Mouse (Mus musculus): Measurements from ENCODE around the gene Ankmy2. TPM values are rescaled to one million over a fixed set of nuclear protein-coding genes. Genes with fewer than 3 reads are reported as not detected.
A peak's percentile ranks its signal among the peaks of the same experiment; 100 is the strongest.

The Ankmy2 gene
- polyA plus RNA-seq, 1 experiment from 2014 or later: 33.3 TPM

DNA sequence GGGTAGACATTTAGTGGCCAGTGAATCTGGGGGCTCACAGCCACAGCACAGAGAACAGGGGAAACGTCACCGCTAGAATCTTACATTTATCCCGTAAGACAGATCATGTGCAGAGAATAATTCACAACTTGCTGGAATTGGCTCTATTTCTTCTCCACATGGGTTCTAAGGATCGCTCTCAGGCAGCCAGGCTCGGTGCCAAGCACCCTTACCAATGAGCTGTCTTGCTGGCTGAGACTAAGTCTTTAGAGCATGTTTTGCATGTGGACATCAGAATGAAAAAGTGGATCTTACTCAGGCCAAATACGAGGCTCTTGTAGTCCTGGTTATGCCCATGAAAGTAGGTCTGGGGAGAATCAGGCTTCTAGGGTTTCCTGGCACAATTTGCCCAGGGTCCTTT, 16.5 kb upstream of the Ankmy2 start:
- ATAC-seq (ENCODE audit: insufficient number of reproducible peaks, insufficient read depth, low FRiP score, low read depth): no peak
- Histone ChIP-seq H3K36me3 (ENCODE audit: control insufficient read depth, insufficient read depth, low read length) (peaks cover 6% of the 10 kb centered on the region; the same call in 1 of the 2 replicates), H3K9me3 (ENCODE audit: control insufficient read depth, low read length) (no peaks in the 10 kb centered on the region), H3K27ac (replicated peaks in 1 of 2; ENCODE audit: control insufficient read depth in 1 of 2, insufficient read depth in 1 of 2, low read depth in 2 of 2, low read length in 2 of 2) (no peak overlapping the region), H3K4me3 (ENCODE audit: control insufficient read depth in 1 of 2, insufficient read depth in 1 of 2, low read depth in 1 of 2, low read length in 2 of 2) (no peak overlapping the region), H3K27me3 (ENCODE audit: control insufficient read depth, insufficient read depth, low read length) (no peaks in the 10 kb centered on the region), H3K4me2 (ENCODE audit: low read length) (no peak overlapping the region), H3K4me1 (ENCODE audit: control insufficient read depth in 2 of 2, insufficient read depth in 2 of 2, low read length in 2 of 2) (peaks cover 9 to 12% of the 10 kb centered on the region in 2 experiments), H3K9ac (ENCODE audit: low read length) (no peak overlapping the region)
- WGBS: 88% methylated on average over 6 of the region's 6 CpGs

DNA sequence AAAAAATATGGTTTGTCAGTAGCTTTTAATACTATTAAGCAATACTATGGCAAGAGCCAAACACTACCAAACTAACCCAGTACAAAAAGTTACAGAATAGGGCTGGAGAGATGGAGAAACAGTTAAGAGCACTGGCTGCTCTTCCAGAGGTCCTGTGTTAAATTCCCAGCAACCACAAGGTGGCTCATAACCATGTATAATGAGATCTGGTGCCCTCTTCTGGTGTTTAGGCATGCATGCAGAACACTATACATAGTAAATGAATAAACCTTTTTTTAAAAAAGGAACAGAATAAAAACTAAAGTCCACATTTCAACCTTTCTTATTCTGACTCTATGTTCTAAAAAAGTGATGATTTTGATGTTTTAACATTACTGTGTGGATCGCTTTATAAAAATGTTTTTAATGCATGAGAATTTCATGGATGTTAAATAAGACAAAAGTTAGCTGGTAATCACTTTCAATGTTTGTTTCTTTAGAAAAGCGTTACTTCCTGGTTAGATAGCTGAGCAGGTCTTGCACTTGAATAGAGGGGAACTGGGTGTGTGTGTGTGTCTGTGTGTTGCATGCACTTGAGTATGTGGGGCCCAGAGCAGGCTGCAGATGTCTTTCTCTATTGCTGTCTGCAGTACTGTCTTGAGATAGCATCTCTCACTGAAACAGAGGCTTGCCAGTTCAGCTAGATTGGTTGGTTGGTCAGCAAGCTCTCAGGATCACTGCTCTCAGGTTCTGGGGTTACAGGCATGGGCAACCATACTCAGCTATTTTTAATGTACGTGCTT, 10.5 kb upstream of the Ankmy2 start:
- peaks cover 4 to 37% of the 10 kb centered on the region in 2 experiments; a peak in 3 of 4 replicates for H3K4me1 ChIP-seq (ENCODE audit: control insufficient read depth in 2 of 2, insufficient read depth in 2 of 2, low read length in 2 of 2)
- no peak overlapping the region for H3K4me2 ChIP-seq (ENCODE audit: low read length)
- WGBS: 87% methylated on average over 3 of the region's 3 CpGs
- H3K9ac ChIP-seq (ENCODE audit: low read length): no peak overlapping the region
- H3K9me3 ChIP-seq (ENCODE audit: control insufficient read depth, low read length): peaks cover 2% of the 10 kb centered on the region; the same call in 1 of the 2 replicates
- H3K36me3 ChIP-seq (ENCODE audit: control insufficient read depth, insufficient read depth, low read length): 0 out of 2 replicates have a peak, but pooled peaks cover 4% of the 10 kb centered on the region
- no peak overlapping the region for H3K27ac ChIP-seq (replicated peaks in 1 of 2; ENCODE audit: control insufficient read depth in 1 of 2, insufficient read depth in 1 of 2, low read depth in 2 of 2, low read length in 2 of 2)
- no peaks in the 10 kb centered on the region for H3K27me3 ChIP-seq (ENCODE audit: control insufficient read depth, insufficient read depth, low read length)
- ATAC-seq (ENCODE audit: insufficient number of reproducible peaks, insufficient read depth, low FRiP score, low read depth): no peak
- no peak overlapping the region for H3K4me3 ChIP-seq (ENCODE audit: control insufficient read depth in 1 of 2, insufficient read depth in 1 of 2, low read depth in 1 of 2, low read length in 2 of 2)

DNA sequence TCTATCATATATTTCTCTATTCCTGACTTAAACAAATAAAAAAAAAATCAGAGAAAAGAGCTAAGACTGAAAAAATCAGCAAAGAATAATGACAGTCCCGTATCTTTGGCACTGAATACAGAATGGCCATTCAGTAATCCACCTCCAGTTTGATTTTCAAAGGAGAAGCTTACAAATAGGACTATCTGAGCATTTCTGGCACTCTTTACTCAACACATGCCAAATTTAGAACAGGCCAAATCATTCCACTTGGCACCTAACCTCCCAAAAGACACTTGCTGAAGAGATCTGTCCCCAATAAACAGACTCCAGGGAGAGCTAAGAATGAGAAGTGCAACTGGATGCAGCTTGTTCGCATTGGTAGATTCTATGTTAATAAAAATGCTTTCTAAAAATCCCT, 6.6 kb upstream of the Ankmy2 start:
- Histone ChIP-seq H3K27ac (replicated peaks in 1 of 2; ENCODE audit: control insufficient read depth in 1 of 2, insufficient read depth in 1 of 2, low read depth in 2 of 2, low read length in 2 of 2) (peak overlapping the region; percentile 62 to 86; a peak in 2 of 4 replicates), H3K9me3 (ENCODE audit: control insufficient read depth, low read length) (peaks cover 2% of the 10 kb centered on the region; the same call in 1 of the 2 replicates), H3K4me2 (ENCODE audit: low read length) (peak overlapping the region; percentile 55), H3K27me3 (ENCODE audit: control insufficient read depth, insufficient read depth, low read length) (no peaks in the 10 kb centered on the region), H3K36me3 (ENCODE audit: control insufficient read depth, insufficient read depth, low read length) (0 out of 2 replicates have a peak, but pooled peaks cover 4% of the 10 kb centered on the region), H3K4me3 (ENCODE audit: control insufficient read depth in 1 of 2, insufficient read depth in 1 of 2, low read depth in 1 of 2, low read length in 2 of 2) (no peak overlapping the region), H3K4me1 (ENCODE audit: control insufficient read depth in 2 of 2, insufficient read depth in 2 of 2, low read length in 2 of 2) (peaks cover 13 to 58% of the 10 kb centered on the region in 2 experiments), H3K9ac (ENCODE audit: low read length) (0 out of 2 replicates have a peak overlapping the region, but pooled peaks have one; percentile 46)
- ATAC-seq (ENCODE audit: insufficient number of reproducible peaks, insufficient read depth, low FRiP score, low read depth): 0 out of 2 replicates have a peak, but pooled peaks have one; percentile 22
- WGBS: 33% methylated on average over 2 of the region's 2 CpGs

DNA sequence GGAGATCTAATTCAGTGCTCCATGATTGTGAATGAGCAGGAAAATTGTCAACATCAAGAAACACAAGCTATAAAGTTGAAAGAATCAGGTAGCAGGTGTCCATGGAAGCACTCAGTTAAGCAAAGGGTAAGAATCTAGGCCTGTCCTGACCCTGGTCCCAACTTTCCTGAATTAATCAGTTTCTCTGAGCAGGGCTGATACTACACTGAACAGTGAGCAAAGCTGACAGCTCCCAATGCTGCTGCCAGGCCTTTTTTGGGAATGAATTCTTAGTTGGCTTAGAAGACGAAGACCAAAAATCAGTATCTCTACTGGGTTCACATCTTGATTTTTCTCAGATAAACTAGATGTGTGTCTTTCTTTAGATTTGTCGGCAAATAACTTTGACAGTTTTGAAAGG, 6.2 kb upstream of the Ankmy2 start:
- no peak for ATAC-seq (ENCODE audit: insufficient number of reproducible peaks, insufficient read depth, low FRiP score, low read depth)
- peaks cover 2% of the 10 kb centered on the region; the same call in 1 of the 2 replicates for H3K9me3 ChIP-seq (ENCODE audit: control insufficient read depth, low read length)
- H3K9ac ChIP-seq (ENCODE audit: low read length): peak overlapping the region; percentile 46; the same call in 1 of the 2 replicates
- no peak overlapping the region for H3K4me3 ChIP-seq (ENCODE audit: control insufficient read depth in 1 of 2, insufficient read depth in 1 of 2, low read depth in 1 of 2, low read length in 2 of 2)
- peak overlapping the region; percentile 55 for H3K4me2 ChIP-seq (ENCODE audit: low read length)
- 0 out of 2 replicates have a peak, but pooled peaks cover 4% of the 10 kb centered on the region for H3K36me3 ChIP-seq (ENCODE audit: control insufficient read depth, insufficient read depth, low read length)
- H3K27ac ChIP-seq (replicated peaks in 1 of 2; ENCODE audit: control insufficient read depth in 1 of 2, insufficient read depth in 1 of 2, low read depth in 2 of 2, low read length in 2 of 2): peak overlapping the region; percentile 79 to 86
- WGBS: 29% methylated on average over 2 of the region's 2 CpGs
- H3K27me3 ChIP-seq (ENCODE audit: control insufficient read depth, insufficient read depth, low read length): no peaks in the 10 kb centered on the region
- H3K4me1 ChIP-seq (ENCODE audit: control insufficient read depth in 2 of 2, insufficient read depth in 2 of 2, low read length in 2 of 2): peaks cover 13 to 58% of the 10 kb centered on the region in 2 experiments

DNA sequence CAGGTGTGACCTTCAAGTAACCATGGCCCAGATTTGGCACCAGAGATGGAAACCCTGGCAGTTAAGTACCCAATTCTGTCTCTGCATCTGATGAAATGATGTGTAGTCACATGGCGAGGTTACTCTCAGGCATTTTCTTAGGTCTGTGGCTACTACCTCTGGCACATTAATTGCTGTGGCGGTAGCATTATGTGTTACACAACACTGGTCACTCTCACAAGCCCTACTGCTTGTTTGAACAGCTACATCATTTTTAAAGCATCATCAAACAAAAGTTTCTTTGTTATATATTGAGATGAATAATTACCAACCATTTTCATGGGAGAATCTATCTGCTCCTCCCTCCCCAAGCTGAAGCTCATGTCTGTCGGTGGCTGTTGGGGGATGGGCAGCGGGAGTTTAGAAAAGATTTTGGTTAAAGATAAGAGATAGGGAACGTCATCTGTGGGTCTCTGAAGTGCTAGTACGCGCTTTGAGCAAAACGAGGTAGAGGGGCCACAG, 1.7 kb upstream of the Ankmy2 start:
- no peaks in the 10 kb centered on the region for H3K27me3 ChIP-seq (ENCODE audit: control insufficient read depth, insufficient read depth, low read length)
- H3K27ac ChIP-seq (replicated peaks in 1 of 2; ENCODE audit: control insufficient read depth in 1 of 2, insufficient read depth in 1 of 2, low read depth in 2 of 2, low read length in 2 of 2): peak overlapping the region in 1 of 2 experiments; percentile 93; a peak in 2 of 4 replicates
- H3K4me1 ChIP-seq (ENCODE audit: control insufficient read depth in 2 of 2, insufficient read depth in 2 of 2, low read length in 2 of 2): peaks cover 9 to 40% of the 10 kb centered on the region in 2 experiments
- peak overlapping the region; percentile 79 for H3K4me2 ChIP-seq (ENCODE audit: low read length)
- peak overlapping the region; percentile 89 for H3K9ac ChIP-seq (ENCODE audit: low read length)
- no peaks in the 10 kb centered on the region for H3K9me3 ChIP-seq (ENCODE audit: control insufficient read depth, low read length)
- ATAC-seq (ENCODE audit: insufficient number of reproducible peaks, insufficient read depth, low FRiP score, low read depth): no peak
- 6% methylated on average over 8 of the region's 8 CpGs for WGBS
- H3K36me3 ChIP-seq (ENCODE audit: control insufficient read depth, insufficient read depth, low read length): no peaks in the 10 kb centered on the region
- peak overlapping the region; percentile 82 to 91 for H3K4me3 ChIP-seq (ENCODE audit: control insufficient read depth in 1 of 2, insufficient read depth in 1 of 2, low read depth in 1 of 2, low read length in 2 of 2)

DNA sequence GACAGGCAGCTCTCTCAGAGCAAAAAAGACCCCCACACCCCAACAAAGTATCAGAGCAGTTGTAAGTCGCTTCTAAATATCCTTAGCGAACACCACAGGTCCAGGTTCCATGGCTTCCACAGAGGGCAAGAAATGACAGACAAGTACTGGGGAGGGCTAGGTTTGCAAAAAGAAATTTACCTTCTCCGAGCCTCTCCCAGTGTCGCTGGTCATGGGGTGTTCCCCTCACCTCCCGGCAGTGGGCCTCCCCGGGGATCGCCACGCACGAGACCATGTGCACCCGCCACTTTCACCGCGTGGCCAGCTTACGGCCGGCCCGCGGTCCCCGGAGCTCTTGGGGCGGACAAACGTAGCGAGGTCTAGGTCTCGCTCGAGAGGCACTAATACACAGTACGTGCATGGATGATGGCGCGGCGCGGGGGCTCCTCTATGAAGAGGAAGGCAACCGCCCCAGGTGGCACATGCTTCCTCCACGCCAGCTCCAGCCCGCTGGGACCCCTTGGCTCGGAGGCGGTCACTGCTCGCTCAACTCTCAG, 745 bp upstream of the Ankmy2 start:
- Histone ChIP-seq H3K27me3 (ENCODE audit: control insufficient read depth, insufficient read depth, low read length) (no peaks in the 10 kb centered on the region), H3K36me3 (ENCODE audit: control insufficient read depth, insufficient read depth, low read length) (no peaks in the 10 kb centered on the region), H3K4me2 (ENCODE audit: low read length) (peak overlapping the region; percentile 79), H3K27ac (replicated peaks in 1 of 2; ENCODE audit: control insufficient read depth in 1 of 2, insufficient read depth in 1 of 2, low read depth in 2 of 2, low read length in 2 of 2) (peak overlapping the region; percentile 84 to 93), H3K4me3 (ENCODE audit: control insufficient read depth in 1 of 2, insufficient read depth in 1 of 2, low read depth in 1 of 2, low read length in 2 of 2) (peak overlapping the region; percentile 82 to 91), H3K4me1 (ENCODE audit: control insufficient read depth in 2 of 2, insufficient read depth in 2 of 2, low read length in 2 of 2) (peaks cover 9 to 32% of the 10 kb centered on the region in 2 experiments), H3K9me3 (ENCODE audit: control insufficient read depth, low read length) (no peaks in the 10 kb centered on the region), H3K9ac (ENCODE audit: low read length) (peak overlapping the region; percentile 89)
- WGBS: 0% methylated on average over 33 of the region's 33 CpGs
- peak; percentile 28 for ATAC-seq (ENCODE audit: insufficient number of reproducible peaks, insufficient read depth, low FRiP score, low read depth)

DNA sequence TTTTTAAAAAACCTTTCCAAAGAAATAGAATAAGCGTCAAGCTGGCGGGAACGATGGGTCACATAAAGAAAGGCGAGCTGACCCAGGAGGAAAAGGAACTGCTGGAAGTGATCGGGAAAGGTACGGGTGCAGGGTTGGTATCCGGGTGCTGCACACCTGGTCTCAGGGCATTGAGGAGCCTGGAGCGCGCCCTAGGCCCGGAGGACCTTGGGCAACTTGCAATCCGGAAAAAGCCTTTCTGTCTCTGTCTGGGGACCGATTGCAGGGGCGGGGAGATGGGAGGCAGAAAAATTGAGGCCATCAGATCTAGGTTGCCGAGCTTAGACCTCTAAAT, 357 bp downstream of the Ankmy2 start:
- Histone ChIP-seq H3K9ac (ENCODE audit: low read length) (peak overlapping the region; percentile 89), H3K4me1 (ENCODE audit: control insufficient read depth in 2 of 2, insufficient read depth in 2 of 2, low read length in 2 of 2) (peaks cover 9 to 30% of the 10 kb centered on the region in 2 experiments), H3K27ac (replicated peaks in 1 of 2; ENCODE audit: control insufficient read depth in 1 of 2, insufficient read depth in 1 of 2, low read depth in 2 of 2, low read length in 2 of 2) (peak overlapping the region; percentile 93 to 95), H3K9me3 (ENCODE audit: control insufficient read depth, low read length) (no peaks in the 10 kb centered on the region), H3K4me3 (ENCODE audit: control insufficient read depth in 1 of 2, insufficient read depth in 1 of 2, low read depth in 1 of 2, low read length in 2 of 2) (peak overlapping the region; percentile 82 to 86), H3K27me3 (ENCODE audit: control insufficient read depth, insufficient read depth, low read length) (no peaks in the 10 kb centered on the region), H3K4me2 (ENCODE audit: low read length) (peak overlapping the region; percentile 79), H3K36me3 (ENCODE audit: control insufficient read depth, insufficient read depth, low read length) (0 out of 2 replicates have a peak, but pooled peaks cover 2% of the 10 kb centered on the region)
- no peak; the same call in 1 of the 2 replicates for ATAC-seq (ENCODE audit: insufficient number of reproducible peaks, insufficient read depth, low FRiP score, low read depth)
- under 1% methylated on average over 14 of the region's 14 CpGs for WGBS

Measured in heart, embryonic 14.5 days (tissue).